Mouse (Mus musculus) retina, adult 2 months (tissue): ENCODE measurements around the gene Baz2a.
"Not testable (repeated sequence)": the region's sequence is repeated elsewhere in the genome, so short reads cannot be mapped to it uniquely, and the experiment has no call there.

Source experiments
- DNase-seq: peaks from one replicate; pipeline ENCODE4 v3.0.0-alpha.2; 2012; ENCODE audit warnings: low read depth, low spot score

The Baz2a gene

GRCm38 (mm10) chr10:128111227-128111626 lies 19.9 kb downstream of the Baz2a start:
- no peak for DNase-seq

- no peak for DNase-seq
These were observed 32.5 kb downstream of the Baz2a start for GRCm38 (mm10) chr10:128123833-128124232.

DNA sequence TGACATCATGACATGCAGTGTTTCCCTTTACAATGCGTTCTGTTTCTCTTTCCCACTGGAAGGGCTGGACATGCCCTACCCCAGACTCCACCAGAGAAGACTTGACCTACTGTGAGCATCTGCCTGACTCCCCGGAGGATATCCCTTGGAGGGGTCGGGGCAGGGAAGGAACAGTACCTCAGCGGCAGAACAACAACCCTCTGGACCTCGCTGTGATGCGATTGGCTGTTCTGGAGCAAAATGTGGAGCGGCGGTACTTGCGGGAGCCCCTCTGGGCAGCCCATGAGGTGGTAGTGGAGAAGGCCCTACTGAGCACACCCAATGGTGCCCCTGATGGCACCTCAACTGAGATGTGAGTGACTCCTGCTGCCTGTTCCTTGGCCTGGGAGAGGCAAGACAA lies 33.5 kb downstream of the Baz2a start:
- no peak for DNase-seq

- DNase-seq, result no peak
These were observed 34.6 kb downstream of the Baz2a start for GRCm38 (mm10) chr10:128125951-128126350.

DNA sequence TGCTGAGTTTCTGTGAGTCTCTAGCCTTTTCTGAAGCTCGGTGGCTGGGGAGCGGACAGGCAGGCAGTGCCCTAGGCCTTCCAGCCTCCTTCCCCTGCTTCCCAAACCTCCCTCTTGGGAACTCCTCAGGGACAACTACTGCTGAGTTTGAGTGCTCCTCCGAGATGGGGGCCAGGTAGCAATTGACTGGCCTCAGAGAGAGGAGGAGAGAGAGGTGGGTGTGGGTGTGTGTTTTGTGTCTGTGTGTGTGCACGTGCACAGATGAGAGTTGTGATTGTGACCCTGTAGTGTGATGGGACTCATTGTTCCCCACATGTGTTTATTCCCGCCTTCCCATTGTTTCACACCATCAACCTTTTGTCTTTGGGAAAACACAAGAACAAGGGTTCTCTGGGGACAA lies 36.1 kb downstream of the Baz2a start:
- DNase-seq, result no peak

GRCm38 (mm10) chr10:128128143-128128542 lies 36.8 kb downstream of the Baz2a start:
- no peak for DNase-seq

GRCm38 (mm10) chr10:128131297-128131696 lies 39.9 kb downstream of the Baz2a start:
- DNase-seq, result no peak

- no peak for DNase-seq
These were observed 40.4 kb downstream of the Baz2a start for GRCm38 (mm10) chr10:128131812-128132211.

- DNase-seq, result no peak
These were observed 42.4 kb downstream of the Baz2a start for GRCm38 (mm10) chr10:128133650-128134332.

- no peak for DNase-seq
These were observed 44.0 kb downstream of the Baz2a start for GRCm38 (mm10) chr10:128135374-128135773.

DNA sequence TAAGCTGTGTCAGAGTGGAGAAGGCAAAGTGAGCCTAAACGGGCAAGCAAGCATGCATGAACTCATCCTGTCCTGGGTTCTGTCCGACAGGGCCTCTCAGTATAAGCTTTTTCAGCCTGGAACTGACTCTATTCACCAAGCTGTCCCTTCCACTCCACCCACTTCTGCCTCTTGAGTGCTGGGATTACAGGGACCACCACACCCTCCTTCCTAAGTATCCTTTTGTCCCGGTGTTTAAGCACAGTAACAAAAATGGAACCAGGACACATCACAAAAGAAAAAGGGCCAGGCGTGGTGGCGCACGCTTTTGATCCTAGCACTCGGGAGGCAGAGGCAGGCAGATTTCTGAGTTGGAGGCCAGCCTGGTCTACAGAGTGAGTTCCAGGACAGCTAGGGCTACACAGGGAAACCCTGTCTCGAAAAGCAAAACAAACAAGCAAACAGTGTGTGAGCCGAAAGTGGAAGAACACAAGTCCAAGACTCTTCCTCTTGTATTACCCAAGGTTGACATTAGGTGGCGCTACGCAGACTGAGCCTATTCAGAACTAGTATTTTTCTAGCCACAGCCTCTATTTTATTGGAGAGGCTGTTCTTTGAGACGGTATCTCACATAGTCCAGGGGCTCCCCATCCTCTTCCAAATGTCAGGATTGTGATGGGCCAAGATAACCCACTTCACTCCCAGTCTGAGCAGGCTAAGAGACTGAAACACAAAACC lies 49.0 kb downstream of the Baz2a start:
- peak; percentile 39 for DNase-seq

- no peak for DNase-seq
These were observed 50.8 kb downstream of the Baz2a start for GRCm38 (mm10) chr10:128142165-128142564.

GRCm38 (mm10) chr10:128143659-128144058 lies 52.3 kb downstream of the Baz2a start:
- no peak for DNase-seq

- DNase-seq, result no peak
These were observed 53.6 kb downstream of the Baz2a start for GRCm38 (mm10) chr10:128144961-128145360.

- no peak for DNase-seq
These were observed 57.5 kb downstream of the Baz2a start for GRCm38 (mm10) chr10:128148789-128149365.

GRCm38 (mm10) chr10:128149592-128149991 lies 58.2 kb downstream of the Baz2a start:
- no peak for DNase-seq

GRCm38 (mm10) chr10:128150941-128151340 lies 59.6 kb downstream of the Baz2a start:
- DNase-seq, result no peak

GRCm38 (mm10) chr10:128153978-128154377 lies 62.6 kb downstream of the Baz2a start:
- no peak for DNase-seq

DNA sequence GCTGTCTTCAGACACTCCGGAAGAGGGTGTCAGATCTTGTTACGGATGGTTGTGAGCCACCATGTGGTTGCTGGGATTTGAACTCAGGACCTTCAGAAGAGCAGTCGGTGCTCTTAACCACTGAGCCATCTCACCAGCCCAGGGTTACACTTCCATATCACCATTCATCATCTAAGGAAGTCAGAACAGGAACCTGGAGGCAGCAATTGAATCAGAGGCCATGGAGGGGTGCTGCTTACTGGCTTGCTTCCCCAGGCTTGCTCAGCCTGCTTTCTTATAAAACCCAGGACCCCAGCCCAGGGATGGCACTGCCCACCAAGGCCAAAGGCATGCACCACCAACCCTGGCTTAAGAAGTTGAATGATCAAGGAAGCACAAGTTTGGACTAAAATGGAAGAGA lies 74.3 kb downstream of the Baz2a start:
- not testable (repeated sequence) for DNase-seq

- no peak for DNase-seq
These were observed 75.7 kb downstream of the Baz2a start for GRCm38 (mm10) chr10:128167091-128167490.

DNA sequence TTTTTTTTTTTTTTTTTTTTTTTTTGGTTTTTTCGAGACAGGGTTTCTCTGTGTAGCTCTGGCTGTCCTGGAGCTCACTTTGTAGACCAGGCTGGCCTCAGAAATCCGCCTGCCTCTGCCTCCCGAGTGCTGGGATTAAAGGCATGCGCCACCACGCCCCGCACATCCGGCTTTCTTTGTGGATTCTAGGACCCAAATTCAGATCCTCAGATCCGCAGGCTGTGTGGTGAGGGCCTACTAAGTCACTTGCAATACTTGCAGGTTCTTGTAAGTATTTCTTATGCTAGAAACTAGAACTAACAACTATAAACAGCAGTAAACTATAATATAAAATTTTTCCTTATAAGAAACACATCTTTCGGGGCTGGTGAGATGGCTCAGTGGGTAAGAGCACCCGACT lies 80.0 kb downstream of the Baz2a start:
- not testable (repeated sequence) for DNase-seq

DNA sequence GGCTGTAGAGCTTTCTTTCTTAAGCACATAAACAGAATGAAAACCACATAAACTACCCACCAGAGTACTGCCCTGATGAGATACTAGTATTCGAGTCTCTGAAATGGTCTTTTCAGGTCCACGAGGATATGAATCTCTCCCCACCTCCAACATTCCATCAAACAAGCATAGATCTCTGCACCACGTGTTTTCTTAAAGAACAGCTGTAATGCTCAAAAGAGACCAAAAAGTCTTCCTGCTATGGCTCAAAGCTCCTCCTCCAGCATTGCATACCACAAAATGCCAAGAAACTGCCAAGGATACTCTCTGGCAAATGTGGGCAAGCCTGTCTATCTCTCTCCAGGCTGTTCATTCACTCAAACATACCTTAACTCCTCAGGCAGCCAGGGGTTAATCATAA lies 83.9 kb downstream of the Baz2a start:
- no peak for DNase-seq
